Mouse (Mus musculus): Measurements from ENCODE around the gene Cxcl3. TPM values are rescaled to one million over a fixed set of nuclear protein-coding genes. Genes with fewer than 3 reads are reported as not detected.

Gene Cxcl3
- total and polyA plus RNA-seq, 2 experiments from 2014 or later = not detected

DNA sequence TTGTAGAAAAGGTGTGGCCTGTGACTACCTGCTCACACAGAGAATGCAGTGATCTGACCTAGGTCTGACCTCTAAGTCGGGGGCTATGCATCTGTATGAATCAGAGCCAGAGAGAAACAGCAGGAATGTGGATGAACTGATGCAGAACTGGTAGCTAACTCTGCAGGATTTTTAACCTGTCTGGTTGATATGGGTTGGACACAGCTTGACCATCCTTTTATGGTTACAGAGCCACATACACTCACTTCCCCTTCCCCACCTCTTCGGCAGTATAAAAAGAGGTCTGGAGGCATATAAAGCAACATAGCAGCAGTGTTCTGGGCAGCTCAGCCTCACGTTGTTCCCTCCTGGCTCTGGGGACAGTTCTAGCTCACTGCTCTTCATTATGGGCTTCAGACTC, 17.7 kb upstream of the Cxcl3 start, which contains the start of gene Ppbp:
Gene Ppbp (plus strand): TSS at position 301 of the 400 bp plus-strand sequence.
- Histone ChIP-seq H3K4me3 (ENCODE audit: low read depth, low read length) (no peak within 1 kb of the TSS), H3K4me2 (ENCODE audit: low read depth, low read length) (no peak within 1 kb of the TSS), H3K36me3 (replicated peaks; ENCODE audit: control insufficient read depth, insufficient read depth, low read length) (no peaks in the 10 kb centered on the region), H3K4me1 (ENCODE audit: control insufficient read depth, insufficient read depth) (no peaks in the 10 kb centered on the region), H3K27me3 (ENCODE audit: control insufficient read depth, insufficient read depth, low read length) (no peaks in the 10 kb centered on the region), H3K27ac (ENCODE audit: low read depth) (no peak within 1 kb of the TSS), H3K9ac (replicated peaks; ENCODE audit: low read depth, low read length) (no peak within 1 kb of the TSS), H3K9me3 (replicated peaks; ENCODE audit: control insufficient read depth, low read length) (no peaks in the 10 kb centered on the region)
- ATAC-seq (ENCODE audit: insufficient read depth, low read depth) (no peak), DNase-seq (ENCODE audit: low spot score) (no peak)
- TF ChIP-seq CTCF (IDR thresholded peaks at IDR 0.05; ENCODE audit: low read depth) (no peak), EP300 (IDR thresholded peaks at IDR 0.05; ENCODE audit: low read depth) (no peak)
- 60% methylated on average over 3 of the region's 3 CpGs for WGBS

DNA sequence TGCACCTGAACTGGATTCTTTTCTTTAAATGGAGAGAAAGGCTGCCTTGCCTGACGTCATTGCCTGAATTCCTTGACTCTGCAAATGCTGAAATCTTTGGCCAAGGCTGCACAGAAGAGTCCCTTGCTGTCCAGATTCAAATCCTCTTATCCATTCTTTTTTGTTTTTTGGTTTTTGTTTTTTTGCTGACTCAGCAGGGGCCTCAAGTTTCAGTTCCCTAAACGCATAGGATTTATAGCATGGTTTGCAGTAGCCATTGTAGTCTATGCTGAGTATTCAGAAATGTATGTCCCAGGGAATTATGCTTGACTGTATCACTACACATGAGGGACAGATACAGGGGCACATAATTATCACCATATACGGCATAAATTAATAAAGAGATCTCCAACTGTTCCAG, 14.5 kb upstream of the Cxcl3 start:
- ATAC-seq (ENCODE audit: insufficient read depth, low read depth) (no peak), DNase-seq (ENCODE audit: low spot score) (no peak)
- Histone ChIP-seq H3K4me3 (ENCODE audit: low read depth, low read length) (no peak overlapping the region), H3K9me3 (replicated peaks; ENCODE audit: control insufficient read depth, low read length) (no peaks in the 10 kb centered on the region), H3K4me2 (ENCODE audit: low read depth, low read length) (peak overlapping the region; percentile 39; the same call in 1 of the 2 replicates), H3K36me3 (replicated peaks; ENCODE audit: control insufficient read depth, insufficient read depth, low read length) (no peaks in the 10 kb centered on the region), H3K9ac (replicated peaks; ENCODE audit: low read depth, low read length) (no peak overlapping the region), H3K4me1 (ENCODE audit: control insufficient read depth, insufficient read depth) (no peaks in the 10 kb centered on the region), H3K27ac (ENCODE audit: low read depth) (no peak overlapping the region), H3K27me3 (ENCODE audit: control insufficient read depth, insufficient read depth, low read length) (no peaks in the 10 kb centered on the region)
- TF ChIP-seq CTCF (IDR thresholded peaks at IDR 0.05; ENCODE audit: low read depth) (no peak), EP300 (IDR thresholded peaks at IDR 0.05; ENCODE audit: low read depth) (no peak)
- 63% methylated on average over 3 of the region's 3 CpGs for WGBS

DNA sequence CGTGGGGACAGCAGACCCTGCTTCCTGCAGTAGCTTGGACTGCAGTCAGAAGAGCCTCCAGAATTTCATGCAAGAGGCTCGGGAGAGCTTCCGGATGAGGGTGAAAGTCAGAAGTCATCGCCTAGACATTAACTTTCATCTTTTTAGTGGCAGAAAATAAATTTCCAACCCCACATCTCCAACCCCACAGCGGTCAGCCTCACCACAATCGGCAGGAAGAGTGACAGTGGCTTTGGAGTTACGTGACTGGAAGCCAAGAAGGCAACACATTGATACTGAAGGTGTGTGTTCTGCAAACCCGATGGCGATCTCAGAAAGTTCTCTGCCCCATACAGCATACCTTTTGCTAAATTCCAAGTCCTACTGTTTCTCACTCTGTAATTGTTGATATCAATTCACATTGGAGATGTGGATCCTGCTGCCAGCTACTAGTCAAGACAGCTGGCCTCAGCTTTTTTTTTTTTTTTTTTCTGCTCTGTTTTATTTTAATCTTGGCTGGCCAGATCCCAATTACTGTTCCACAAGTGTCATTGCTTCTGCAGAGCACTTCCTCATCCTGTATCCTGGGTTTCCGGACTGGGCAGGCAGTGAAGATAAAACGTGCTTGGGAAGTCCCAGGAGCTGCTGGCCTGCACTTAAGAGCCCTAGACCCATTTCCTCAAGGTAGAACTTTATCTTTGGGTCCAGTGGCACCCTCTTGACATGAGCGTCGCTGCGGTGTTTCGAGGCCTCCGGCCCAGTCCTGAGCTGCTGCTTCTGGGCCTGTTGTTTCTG, 13.8 kb upstream of the Cxcl3 start, which contains the start of gene Pf4:
Gene Pf4 (plus strand): TSS at position 556 of the 774 bp plus-strand sequence.
- 42% methylated on average over 16 of the region's 16 CpGs for WGBS
- no peaks in the 10 kb centered on the region for H3K9me3 ChIP-seq (replicated peaks; ENCODE audit: control insufficient read depth, low read length)

DNA sequence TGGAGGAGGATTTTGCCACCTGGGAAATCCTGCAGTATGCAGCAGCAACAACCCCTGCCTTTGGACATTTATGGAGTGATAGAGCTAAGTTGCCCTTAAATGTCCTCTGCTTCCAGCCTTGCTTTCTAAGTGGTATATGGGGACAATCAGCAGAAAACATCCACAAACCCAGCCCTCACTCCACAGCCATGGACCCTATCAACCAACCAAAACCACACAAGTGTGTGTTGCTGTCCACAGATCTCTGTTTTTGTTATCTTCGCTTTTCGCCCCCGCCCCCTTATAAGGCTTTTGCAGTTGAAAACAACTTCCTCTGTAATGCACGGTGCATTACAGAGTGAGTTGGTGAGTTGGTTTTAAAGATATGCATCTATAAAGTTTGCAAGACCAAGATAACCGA, 10.3 kb upstream of the Cxcl3 start:
- H3K36me3 ChIP-seq (replicated peaks; ENCODE audit: control insufficient read depth, insufficient read depth, low read length) = no peaks in the 10 kb centered on the region
- no peaks in the 10 kb centered on the region for H3K9me3 ChIP-seq (replicated peaks; ENCODE audit: control insufficient read depth, low read length)
- H3K27me3 ChIP-seq (ENCODE audit: control insufficient read depth, insufficient read depth, low read length) = no peaks in the 10 kb centered on the region
- WGBS = 70% methylated on average over 5 of the region's 5 CpGs
- no peak overlapping the region for H3K4me3 ChIP-seq (ENCODE audit: low read depth, low read length)
- ATAC-seq (ENCODE audit: insufficient read depth, low read depth) = no peak
- H3K27ac ChIP-seq (ENCODE audit: low read depth) = no peak overlapping the region
- TF ChIP-seq EP300 (IDR thresholded peaks at IDR 0.05; ENCODE audit: low read depth) (no peak), CTCF (IDR thresholded peaks at IDR 0.05; ENCODE audit: low read depth) (no peak)
- no peaks in the 10 kb centered on the region for H3K4me1 ChIP-seq (ENCODE audit: control insufficient read depth, insufficient read depth)
- DNase-seq (ENCODE audit: low spot score) = no peak
- H3K4me2 ChIP-seq (ENCODE audit: low read depth, low read length) = no peak overlapping the region
- H3K9ac ChIP-seq (replicated peaks; ENCODE audit: low read depth, low read length) = no peak overlapping the region

More for the DNA sequence above, 13.8 kb upstream of the Cxcl3 start, which contains the start of gene Pf4:
- H3K4me3 ChIP-seq (ENCODE audit: low read depth, low read length) = peak within 1 kb of the TSS; percentile 12; the same call in 1 of the 2 replicates
- H3K27me3 ChIP-seq (ENCODE audit: control insufficient read depth, insufficient read depth, low read length) = no peaks in the 10 kb centered on the region
- TF ChIP-seq EP300 (IDR thresholded peaks at IDR 0.05; ENCODE audit: low read depth) (no peak), CTCF (IDR thresholded peaks at IDR 0.05; ENCODE audit: low read depth) (no peak)
- peak within 1 kb of the TSS; percentile 39 for H3K4me2 ChIP-seq (ENCODE audit: low read depth, low read length)
- DNase-seq (ENCODE audit: low spot score) = peak; percentile 60
- H3K9ac ChIP-seq (replicated peaks; ENCODE audit: low read depth, low read length) = no peak within 1 kb of the TSS
- 0 out of 2 replicates have a peak within 1 kb of the TSS, but pooled peaks have one; percentile 34 for H3K27ac ChIP-seq (ENCODE audit: low read depth)
- peak; percentile 66 for ATAC-seq (ENCODE audit: insufficient read depth, low read depth)
- H3K4me1 ChIP-seq (ENCODE audit: control insufficient read depth, insufficient read depth) = no peaks in the 10 kb centered on the region
- H3K36me3 ChIP-seq (replicated peaks; ENCODE audit: control insufficient read depth, insufficient read depth, low read length) = no peaks in the 10 kb centered on the region

DNA sequence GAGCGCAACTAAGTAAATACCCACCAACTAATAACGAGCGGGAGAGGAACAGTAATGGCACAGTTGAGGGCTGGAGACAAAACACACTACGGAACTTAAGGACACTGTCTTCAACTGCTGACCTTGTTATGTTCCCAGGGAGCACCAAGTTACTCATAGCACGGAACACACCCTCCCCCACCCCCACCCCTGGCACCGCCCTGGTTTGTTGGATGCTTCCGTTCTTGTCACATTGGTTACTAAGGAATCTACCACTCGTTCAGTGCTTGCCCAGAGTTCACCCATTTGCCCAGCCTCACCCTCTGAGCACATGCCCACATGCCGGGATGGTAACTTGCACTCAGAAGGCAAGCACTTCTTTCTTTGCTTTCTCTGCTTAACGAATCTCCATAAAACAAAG, 8.3 kb upstream of the Cxcl3 start:
- DNase-seq (ENCODE audit: low spot score) (no peak), ATAC-seq (ENCODE audit: insufficient read depth, low read depth) (no peak)
- Histone ChIP-seq H3K4me1 (ENCODE audit: control insufficient read depth, insufficient read depth) (no peaks in the 10 kb centered on the region), H3K4me2 (ENCODE audit: low read depth, low read length) (no peak overlapping the region), H3K27ac (ENCODE audit: low read depth) (no peak overlapping the region), H3K9me3 (replicated peaks; ENCODE audit: control insufficient read depth, low read length) (no peaks in the 10 kb centered on the region), H3K9ac (replicated peaks; ENCODE audit: low read depth, low read length) (no peak overlapping the region), H3K36me3 (replicated peaks; ENCODE audit: control insufficient read depth, insufficient read depth, low read length) (no peaks in the 10 kb centered on the region), H3K4me3 (ENCODE audit: low read depth, low read length) (no peak overlapping the region), H3K27me3 (ENCODE audit: control insufficient read depth, insufficient read depth, low read length) (no peaks in the 10 kb centered on the region)
- 80% methylated on average over 10 of the region's 10 CpGs for WGBS
- TF ChIP-seq EP300 (IDR thresholded peaks at IDR 0.05; ENCODE audit: low read depth) (no peak), CTCF (IDR thresholded peaks at IDR 0.05; ENCODE audit: low read depth) (no peak)
